Mouse (Mus musculus): ENCODE measurements around the gene Mbnl3. TPM values are rescaled to one million over a fixed set of nuclear protein-coding genes. Genes with fewer than 3 reads are reported as not detected.

Gene Mbnl3
- 10.0 and 10.9 TPM in 2 replicates for polyA plus RNA-seq (2016; fragmentation: Nextera tagmentation; extraction: Ambion mirVana)

DNA sequence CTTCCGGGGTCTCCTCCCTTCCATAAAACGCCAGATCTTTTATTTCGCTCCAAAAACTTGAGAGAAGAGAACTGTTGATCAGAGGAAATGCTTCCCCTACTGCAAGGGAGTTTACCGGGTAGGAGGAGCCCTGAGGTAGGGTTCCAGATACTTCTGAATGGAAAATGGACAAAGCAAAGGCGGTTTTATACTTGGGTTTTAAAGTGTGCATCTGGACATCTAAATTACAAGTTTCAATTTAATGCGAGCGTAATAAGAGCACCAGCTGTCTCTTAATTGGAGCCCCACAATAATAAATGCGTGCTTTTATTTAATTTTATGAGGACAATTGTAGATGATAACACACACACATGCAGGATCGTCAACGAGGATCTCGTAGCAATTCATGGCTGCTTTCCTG is at the start of gene Mbnl3:
Gene Mbnl3 (minus strand): TSS at position 101 of the 400 bp plus-strand sequence.
- H3K4me3 ChIP-seq, result peak within 1 kb of the TSS; percentile 67
- peaks cover 18% of the 10 kb centered on the region; the same call in 1 of the 2 replicates for H3K27me3 ChIP-seq (ENCODE audit: insufficient read depth, poor library complexity, severe bottlenecking)
- WGBS, result 48% methylated on average over 11 of the region's 11 CpGs
- no peaks in the 10 kb centered on the region for H3K4me1 ChIP-seq
- H3K27ac ChIP-seq, result peak within 1 kb of the TSS; percentile 84
- H3K9me3 ChIP-seq, result no peaks in the 10 kb centered on the region
- no peak for DNase-seq (ENCODE audit: low spot score)
- H3K36me3 ChIP-seq, result no peaks in the 10 kb centered on the region

- peak overlapping the region; percentile 84 for H3K27ac ChIP-seq
- 21% methylated on average over 68 of the region's 79 CpGs for WGBS
- DNase-seq (ENCODE audit: low spot score), result peak; percentile 74
- peaks cover 18% of the 10 kb centered on the region; the same call in 1 of the 2 replicates for H3K27me3 ChIP-seq (ENCODE audit: insufficient read depth, poor library complexity, severe bottlenecking)
- H3K4me1 ChIP-seq, result no peaks in the 10 kb centered on the region
- no peaks in the 10 kb centered on the region for H3K9me3 ChIP-seq
- H3K36me3 ChIP-seq, result no peaks in the 10 kb centered on the region
- peak overlapping the region; percentile 67 for H3K4me3 ChIP-seq
Measured at GRCm38 (mm10) chrX:51205548-51206324, 596 bp downstream of the Mbnl3 start.

DNA sequence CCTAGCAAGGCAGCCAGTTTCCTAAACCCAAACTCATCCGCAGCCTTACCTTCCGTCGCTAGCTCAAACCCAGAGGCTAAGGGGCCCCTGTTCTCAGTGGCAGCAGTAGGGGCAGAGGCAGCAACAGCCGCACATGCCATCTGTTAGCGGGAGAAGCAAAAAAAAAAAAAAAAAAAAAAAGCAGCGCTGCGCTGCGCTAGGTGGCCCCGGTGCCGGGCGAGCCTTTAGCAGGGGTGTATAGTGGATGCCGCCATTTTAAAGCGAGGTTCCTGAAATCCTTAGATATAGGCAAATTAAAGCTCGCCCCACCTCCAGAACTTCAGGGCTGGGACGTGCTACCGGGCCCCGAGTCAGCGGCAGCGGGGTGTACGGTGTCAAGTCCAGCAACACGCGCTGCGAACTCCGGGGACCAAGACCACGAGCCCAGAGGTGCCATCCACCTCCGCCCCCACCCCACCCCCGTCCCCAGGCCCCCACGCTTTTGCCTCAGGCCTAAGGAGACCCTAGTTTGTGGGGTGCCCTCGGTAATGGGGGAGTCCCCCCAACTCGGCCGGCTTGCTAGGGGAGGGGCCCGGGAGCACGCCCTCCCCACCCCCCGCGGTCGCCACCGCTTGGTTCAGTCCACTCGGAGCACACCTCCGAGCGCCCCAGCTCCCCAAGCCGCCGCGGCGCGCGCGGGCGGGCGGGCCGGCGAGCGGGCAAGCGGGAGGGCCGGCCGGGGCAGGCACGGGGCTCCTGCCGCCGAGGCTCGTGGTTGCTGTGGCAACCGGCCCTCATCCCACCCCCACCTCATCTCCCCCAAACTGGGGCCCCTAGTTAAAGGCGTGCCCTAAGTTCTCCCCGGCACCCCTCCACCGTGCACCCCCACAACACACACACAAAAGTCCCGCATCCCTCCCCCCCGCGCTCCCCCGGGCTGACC is 1.4 kb downstream of the Mbnl3 start:
- WGBS, result 18% methylated on average over 67 of the region's 67 CpGs
- peak overlapping the region; percentile 84 for H3K27ac ChIP-seq
- no peaks in the 10 kb centered on the region for H3K4me1 ChIP-seq
- H3K9me3 ChIP-seq, result no peaks in the 10 kb centered on the region
- H3K27me3 ChIP-seq (ENCODE audit: insufficient read depth, poor library complexity, severe bottlenecking), result peaks cover 18% of the 10 kb centered on the region; the same call in 1 of the 2 replicates
- H3K4me3 ChIP-seq, result peak overlapping the region; percentile 67
- DNase-seq (ENCODE audit: low spot score), result no peak
- no peaks in the 10 kb centered on the region for H3K36me3 ChIP-seq

GRCm38 (mm10) chrX:51197012-51197411 is 9.3 kb downstream of the Mbnl3 start:
- no peaks in the 10 kb centered on the region for H3K36me3 ChIP-seq
- H3K27ac ChIP-seq, result no peak overlapping the region
- no peaks in the 10 kb centered on the region for H3K27me3 ChIP-seq (ENCODE audit: insufficient read depth, poor library complexity, severe bottlenecking)
- no peaks in the 10 kb centered on the region for H3K4me1 ChIP-seq
- DNase-seq (ENCODE audit: low spot score), result no peak
- H3K4me3 ChIP-seq, result no peak overlapping the region
- H3K9me3 ChIP-seq, result no peaks in the 10 kb centered on the region

DNA sequence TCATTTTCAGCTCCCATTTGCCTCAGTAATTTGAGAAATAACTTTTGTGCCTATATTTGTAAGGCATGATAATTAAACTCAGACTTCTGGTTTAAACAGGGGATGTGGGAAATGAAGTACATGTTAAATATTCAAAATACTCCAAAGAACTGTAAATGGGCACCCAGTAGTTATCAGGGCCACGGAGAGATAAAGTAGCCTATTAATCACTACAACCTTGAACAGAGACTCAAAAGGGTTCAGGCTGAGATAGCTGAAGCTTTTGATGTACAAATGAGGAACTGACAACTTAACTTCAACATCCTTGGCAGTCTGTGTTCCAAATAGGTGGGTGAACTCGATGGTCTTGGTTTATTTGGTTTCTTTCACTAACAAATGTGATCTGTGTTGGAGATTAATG is 34.4 kb downstream of the Mbnl3 start:
- no peak overlapping the region for H3K4me3 ChIP-seq
- H3K9me3 ChIP-seq, result no peaks in the 10 kb centered on the region
- no peaks in the 10 kb centered on the region for H3K4me1 ChIP-seq
- H3K27ac ChIP-seq, result no peak overlapping the region
- H3K27me3 ChIP-seq (ENCODE audit: insufficient read depth, poor library complexity, severe bottlenecking), result no peaks in the 10 kb centered on the region
- no peaks in the 10 kb centered on the region for H3K36me3 ChIP-seq
- no peak for DNase-seq (ENCODE audit: low spot score)
- 34% methylated on average over 2 of the region's 2 CpGs for WGBS

- H3K4me1 ChIP-seq, result no peaks in the 10 kb centered on the region
- no peaks in the 10 kb centered on the region for H3K27me3 ChIP-seq (ENCODE audit: insufficient read depth, poor library complexity, severe bottlenecking)
- WGBS, result 40% methylated on average over 6 of the region's 6 CpGs
- no peaks in the 10 kb centered on the region for H3K36me3 ChIP-seq
- no peaks in the 10 kb centered on the region for H3K9me3 ChIP-seq
- no peak overlapping the region for H3K4me3 ChIP-seq
- no peak overlapping the region for H3K27ac ChIP-seq
- no peak for DNase-seq (ENCODE audit: low spot score)
Measured at GRCm38 (mm10) chrX:51171413-51171812, 34.9 kb downstream of the Mbnl3 start.

GRCm38 (mm10) chrX:51170404-51170803 is 35.9 kb downstream of the Mbnl3 start:
- Histone ChIP-seq H3K4me3 (no peak overlapping the region), H3K27me3 (ENCODE audit: insufficient read depth, poor library complexity, severe bottlenecking) (no peaks in the 10 kb centered on the region), H3K9me3 (no peaks in the 10 kb centered on the region), H3K27ac (no peak overlapping the region), H3K36me3 (no peaks in the 10 kb centered on the region), H3K4me1 (no peaks in the 10 kb centered on the region)
- no peak for DNase-seq (ENCODE audit: low spot score)
- 90% methylated on average over 1 of the region's 1 CpGs for WGBS

GRCm38 (mm10) chrX:51169476-51170045 is 36.8 kb downstream of the Mbnl3 start:
- DNase-seq (ENCODE audit: low spot score), result no peak
- no peak overlapping the region for H3K4me3 ChIP-seq

GRCm38 (mm10) chrX:51167976-51168375 is 38.4 kb downstream of the Mbnl3 start:
- 69% methylated on average over 3 of the region's 3 CpGs for WGBS
- Histone ChIP-seq H3K4me3 (no peak overlapping the region), H3K4me1 (no peaks in the 10 kb centered on the region), H3K9me3 (no peaks in the 10 kb centered on the region), H3K27ac (no peak overlapping the region), H3K27me3 (ENCODE audit: insufficient read depth, poor library complexity, severe bottlenecking) (no peaks in the 10 kb centered on the region), H3K36me3 (no peaks in the 10 kb centered on the region)
- no peak for DNase-seq (ENCODE audit: low spot score)

More at GRCm38 (mm10) chrX:51169476-51170045, 36.8 kb downstream of the Mbnl3 start:
- Histone ChIP-seq H3K27me3 (ENCODE audit: insufficient read depth, poor library complexity, severe bottlenecking) (no peaks in the 10 kb centered on the region), H3K27ac (no peak overlapping the region), H3K9me3 (no peaks in the 10 kb centered on the region), H3K4me1 (no peaks in the 10 kb centered on the region), H3K36me3 (no peaks in the 10 kb centered on the region)
- WGBS, result 73% methylated on average over 5 of the region's 5 CpGs

- WGBS, result 80% methylated on average over 5 of the region's 5 CpGs
- DNase-seq (ENCODE audit: low spot score), result no peak
- H3K27ac ChIP-seq, result no peak overlapping the region
Measured at GRCm38 (mm10) chrX:51164766-51165165, 41.6 kb downstream of the Mbnl3 start.

DNA sequence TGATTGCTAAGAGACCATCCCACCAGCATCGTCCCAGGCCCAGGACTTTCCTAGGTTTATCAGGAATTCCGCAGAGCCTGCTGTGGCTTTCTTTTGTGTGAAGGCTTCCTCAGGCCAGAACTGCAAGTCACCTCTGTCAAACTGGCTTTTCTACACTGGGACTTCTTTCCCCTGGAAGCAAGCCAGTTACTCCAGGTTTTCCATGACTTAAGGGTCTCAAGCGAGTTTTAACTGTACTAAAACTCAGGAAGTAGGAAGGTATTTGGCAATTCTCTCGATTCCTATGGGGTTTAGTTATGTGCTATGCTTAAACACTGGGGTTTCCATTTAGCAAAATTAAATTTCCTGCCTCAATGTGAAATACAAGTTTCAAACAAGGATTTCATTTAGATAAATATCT is 57.9 kb downstream of the Mbnl3 start:
- no peak for DNase-seq (ENCODE audit: low spot score)
- H3K36me3 ChIP-seq, result no peaks in the 10 kb centered on the region
- H3K4me3 ChIP-seq, result no peak overlapping the region
- 31% methylated on average over 4 of the region's 4 CpGs for WGBS
- H3K27me3 ChIP-seq (ENCODE audit: insufficient read depth, poor library complexity, severe bottlenecking), result no peaks in the 10 kb centered on the region
- H3K4me1 ChIP-seq, result no peaks in the 10 kb centered on the region
- no peak overlapping the region for H3K27ac ChIP-seq
- no peaks in the 10 kb centered on the region for H3K9me3 ChIP-seq

More at GRCm38 (mm10) chrX:51164766-51165165, 41.6 kb downstream of the Mbnl3 start:
- Histone ChIP-seq H3K9me3 (no peaks in the 10 kb centered on the region), H3K27me3 (ENCODE audit: insufficient read depth, poor library complexity, severe bottlenecking) (no peaks in the 10 kb centered on the region), H3K4me1 (no peaks in the 10 kb centered on the region), H3K4me3 (no peak overlapping the region), H3K36me3 (no peaks in the 10 kb centered on the region)

GRCm38 (mm10) chrX:51146351-51146750 is 60.0 kb downstream of the Mbnl3 start:
- no peaks in the 10 kb centered on the region for H3K9me3 ChIP-seq
- H3K36me3 ChIP-seq, result no peaks in the 10 kb centered on the region
- no peaks in the 10 kb centered on the region for H3K4me1 ChIP-seq
- 43% methylated on average over 4 of the region's 4 CpGs for WGBS
- H3K27ac ChIP-seq, result no peak overlapping the region
- no peak overlapping the region for H3K4me3 ChIP-seq
- H3K27me3 ChIP-seq (ENCODE audit: insufficient read depth, poor library complexity, severe bottlenecking), result no peaks in the 10 kb centered on the region
- no peak for DNase-seq (ENCODE audit: low spot score)

DNA sequence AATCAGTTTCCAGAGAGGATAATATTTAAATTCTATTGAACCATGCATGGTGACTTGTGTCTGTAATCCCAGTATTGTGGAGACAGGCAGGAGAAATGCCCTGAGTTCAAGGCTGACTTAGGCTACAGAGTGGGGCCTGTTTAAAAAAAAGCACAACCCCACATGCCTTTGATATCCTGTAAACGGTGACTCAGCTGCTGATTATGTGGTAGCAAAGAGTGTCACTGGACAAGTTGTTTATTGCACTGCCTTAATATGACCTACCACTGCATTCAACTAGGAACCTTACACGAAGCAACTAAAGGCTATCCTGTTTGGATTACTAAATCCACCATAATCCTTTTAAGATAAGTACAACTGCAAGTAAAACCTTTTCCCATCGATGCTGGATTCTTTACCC is 66.3 kb downstream of the Mbnl3 start:
- Histone ChIP-seq H3K27me3 (ENCODE audit: insufficient read depth, poor library complexity, severe bottlenecking) (no peaks in the 10 kb centered on the region), H3K4me3 (no peak overlapping the region), H3K9me3 (no peaks in the 10 kb centered on the region), H3K27ac (no peak overlapping the region), H3K36me3 (no peaks in the 10 kb centered on the region), H3K4me1 (no peaks in the 10 kb centered on the region)
- DNase-seq (ENCODE audit: low spot score), result no peak
- WGBS, result 44% methylated on average over 3 of the region's 3 CpGs
